Mouse (Mus musculus) kidney, postnatal 25 days (tissue): ENCODE data around the gene Lpar5.

ENCODE experiments used
- DNase-seq, 2 experiments: peaks; one replicate each; pipeline ENCODE4 v3.0.0; 2021; ENCODE audit warnings: mixed read lengths in 2 of 2

Gene Lpar5

DNA sequence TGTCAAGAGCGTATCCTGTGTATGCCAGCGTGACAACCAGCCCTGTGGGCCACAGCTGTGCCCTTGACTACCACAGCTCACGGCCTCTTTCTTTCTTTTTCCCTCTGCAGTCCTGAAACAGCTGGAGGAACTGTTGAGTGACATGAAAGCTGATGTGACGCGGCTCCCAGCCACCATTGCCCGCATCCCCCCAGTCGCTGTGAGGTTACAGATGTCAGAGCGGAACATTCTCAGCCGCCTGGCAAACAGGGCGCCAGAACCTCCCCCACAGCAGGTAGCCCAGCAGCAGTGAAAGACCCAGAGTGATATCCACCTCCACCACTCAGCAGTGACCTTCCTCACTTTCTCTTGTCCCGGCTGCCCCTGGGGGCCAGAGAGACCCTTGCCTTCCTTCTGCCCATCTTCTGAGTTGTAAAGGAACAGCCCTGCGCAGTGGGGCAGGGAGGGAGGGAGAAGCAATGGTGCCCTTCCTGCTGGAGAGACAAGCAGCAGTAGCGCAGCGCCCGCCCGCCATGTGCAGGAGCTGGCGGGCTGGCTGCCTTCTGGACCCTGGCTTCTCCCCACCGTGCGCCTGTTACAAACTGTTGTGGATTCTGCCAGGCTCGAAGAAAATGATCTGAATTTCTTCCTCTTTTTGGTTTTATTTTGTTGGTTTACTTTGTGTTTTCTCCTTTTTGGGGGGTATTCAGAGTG is 62.1 kb downstream of the Lpar5 start:
- DNase-seq: no peak

DNA sequence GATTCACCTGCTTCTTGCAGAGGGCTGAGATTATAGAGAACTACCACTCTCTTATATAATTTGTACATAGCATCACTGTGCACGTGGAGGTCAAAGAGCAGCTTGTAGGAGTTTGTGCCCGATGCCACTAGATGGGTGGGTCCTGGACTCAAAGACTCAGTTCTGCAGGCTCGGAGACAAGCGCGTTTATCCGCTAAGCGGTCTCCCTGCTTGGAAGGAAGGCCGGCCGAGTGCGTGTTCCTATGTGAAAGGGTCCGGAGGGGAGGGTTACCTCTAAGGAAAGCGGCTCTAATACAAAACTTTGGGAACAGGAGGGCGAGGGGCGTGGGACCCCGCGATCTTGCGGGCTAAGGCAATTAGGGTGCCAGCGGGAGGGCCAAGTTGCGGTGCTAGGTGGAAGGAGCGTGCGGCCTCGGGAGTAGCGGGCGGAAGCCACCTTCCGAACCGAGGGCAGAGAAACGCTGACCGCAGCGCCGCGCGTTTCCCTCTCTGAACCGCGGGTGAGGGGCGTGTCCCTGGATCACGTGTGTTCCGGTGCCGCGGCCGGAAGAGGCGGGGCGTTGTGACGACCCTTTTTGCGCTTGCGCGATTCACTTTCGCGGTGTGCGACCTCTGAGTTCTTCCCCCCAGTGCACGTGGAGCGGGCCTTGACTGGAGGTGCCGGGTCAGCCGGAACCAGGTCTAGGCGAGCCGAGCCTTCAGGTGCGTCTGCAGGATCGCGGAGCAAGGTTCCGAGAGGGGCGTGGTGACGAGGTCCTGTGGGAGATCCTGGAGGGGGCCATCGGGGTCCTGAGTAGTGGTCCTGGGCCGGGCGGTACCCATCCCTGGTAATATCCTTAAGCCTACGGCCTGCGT is 63.8 kb downstream of the Lpar5 start, which contains the start of gene Nop2:
Gene Nop2, plus strand, starts transcription at position 608 of the 855 bp plus-strand sequence.
- DNase-seq: peak; percentile 91 to 95
